Mouse (Mus musculus): ENCODE measurements around the gene Btn2a2.

Btn2a2 gene

DNA sequence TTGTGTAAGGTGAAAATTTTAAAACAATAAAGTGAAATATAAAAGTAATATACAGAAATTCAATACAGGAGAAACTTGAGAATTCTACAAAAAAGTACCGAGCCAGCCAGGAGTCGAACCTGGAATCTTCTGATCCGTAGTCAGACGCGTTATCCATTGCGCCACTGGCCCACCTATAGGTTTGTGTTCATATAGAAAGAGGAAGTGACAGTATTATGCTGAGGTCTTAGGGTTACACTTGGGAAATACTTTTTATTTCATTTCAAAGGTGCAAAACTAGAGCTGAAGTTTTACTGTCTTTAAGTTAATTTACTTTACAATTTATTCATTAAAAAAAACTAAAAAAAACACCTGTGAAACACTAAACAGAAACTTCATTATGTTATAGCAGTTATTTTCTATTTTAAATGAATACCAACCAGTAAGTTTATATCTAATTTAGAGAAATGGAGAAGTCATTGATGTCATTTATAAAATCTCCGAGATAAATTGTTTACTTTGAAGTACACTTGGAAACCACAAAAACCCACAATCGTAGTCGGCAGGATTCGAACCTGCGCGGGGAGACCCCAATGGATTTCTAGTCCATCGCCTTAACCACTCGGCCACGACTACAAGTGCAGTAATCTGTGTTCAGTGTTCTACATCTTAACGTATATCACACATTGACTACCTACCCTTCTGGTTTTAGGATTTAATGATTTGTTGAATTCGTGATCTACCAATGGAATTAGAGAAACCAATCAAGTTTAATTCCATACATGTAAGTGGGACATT, 12.0 kb upstream of the Btn2a2 start:
- in situ Hi-C loops (cut with MboI, MseI) = loop anchor here in 1 of 2 experiments (10.0 kb wide), 1 partner anchor 46 kb away; no protein-coding TSS in a partner anchor

DNA sequence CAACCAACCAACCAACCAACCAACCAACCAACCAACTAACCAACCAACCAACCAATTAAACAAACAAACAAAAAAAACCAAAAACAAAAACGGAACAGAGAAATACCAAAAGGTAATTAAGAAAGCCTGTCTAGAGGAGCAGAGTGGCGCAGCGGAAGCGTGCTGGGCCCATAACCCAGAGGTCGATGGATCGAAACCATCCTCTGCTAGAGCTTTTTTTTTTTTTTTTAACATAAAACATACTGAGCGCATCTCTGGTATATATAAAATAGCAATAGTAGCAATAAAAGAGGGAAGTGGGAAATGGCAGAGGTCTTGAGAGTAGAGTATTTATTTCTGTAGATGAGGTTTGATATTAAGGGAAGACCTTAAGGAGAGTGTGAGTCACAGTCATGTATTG, 11.3 kb upstream of the Btn2a2 start:
- in situ Hi-C loops (cut with MboI, MseI) = loop anchor here in 1 of 2 experiments (10.0 kb wide), 2 partner anchors 45 to 195 kb away; no protein-coding TSS in a partner anchor

DNA sequence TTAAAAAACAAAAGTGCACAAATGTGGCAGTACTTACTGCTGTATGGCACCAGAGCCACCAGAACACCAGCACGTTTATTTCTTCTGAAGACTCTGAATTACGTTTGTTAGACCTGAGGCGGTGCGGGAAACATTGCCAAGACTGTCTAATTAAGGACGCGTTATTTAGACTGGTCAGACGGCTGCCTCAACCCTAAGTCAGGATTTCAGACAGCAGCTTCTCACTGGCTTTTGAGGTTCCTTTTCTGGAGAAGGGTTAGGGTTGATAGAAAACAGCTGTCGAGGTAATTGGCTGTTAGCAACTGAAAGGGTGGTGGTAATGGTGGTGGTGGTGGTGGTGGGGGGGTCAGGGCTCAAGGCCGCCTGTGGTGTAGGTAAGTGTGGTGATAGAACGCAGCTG, 10.0 kb upstream of the Btn2a2 start:
- in situ Hi-C loops (cut with MboI, MseI) = loop anchor here in 1 of 2 experiments (10.0 kb wide), 1 partner anchor 194 kb away; no protein-coding TSS in a partner anchor

DNA sequence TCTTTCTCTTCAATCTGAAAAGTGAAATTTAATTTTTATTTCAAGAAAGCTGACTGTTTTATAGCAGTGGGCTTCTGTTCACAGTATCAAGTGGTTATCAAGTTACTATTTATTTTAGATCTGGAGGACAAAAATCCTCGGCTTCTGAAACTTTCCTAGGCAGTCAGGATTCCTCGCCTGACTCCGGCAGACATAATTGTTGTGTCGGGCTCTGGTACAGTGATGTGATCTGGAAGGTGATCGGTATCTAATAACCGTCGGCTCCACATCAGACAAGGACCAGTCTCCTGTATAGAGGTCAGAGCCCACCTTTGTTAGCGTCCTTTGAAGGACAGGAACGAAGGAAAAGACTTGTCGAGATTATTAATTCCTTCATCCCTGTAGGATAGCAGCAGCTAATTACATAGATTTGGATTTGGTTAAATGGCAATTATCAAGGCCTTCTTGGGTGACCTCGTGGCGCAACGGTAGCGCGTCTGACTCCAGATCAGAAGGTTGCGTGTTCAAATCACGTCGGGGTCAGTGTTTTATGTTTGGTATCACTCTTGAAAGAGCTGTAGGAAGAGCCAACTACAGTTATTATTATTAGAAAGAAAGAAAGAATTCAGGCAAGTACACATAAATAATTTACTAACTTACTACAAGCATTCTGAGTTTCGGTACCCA, 9.1 kb upstream of the Btn2a2 start:
- in situ Hi-C loops (cut with MboI, MseI) = loop anchor here in 1 of 2 experiments (10.0 kb wide), 1 partner anchor 193 kb away; no protein-coding TSS in a partner anchor

DNA sequence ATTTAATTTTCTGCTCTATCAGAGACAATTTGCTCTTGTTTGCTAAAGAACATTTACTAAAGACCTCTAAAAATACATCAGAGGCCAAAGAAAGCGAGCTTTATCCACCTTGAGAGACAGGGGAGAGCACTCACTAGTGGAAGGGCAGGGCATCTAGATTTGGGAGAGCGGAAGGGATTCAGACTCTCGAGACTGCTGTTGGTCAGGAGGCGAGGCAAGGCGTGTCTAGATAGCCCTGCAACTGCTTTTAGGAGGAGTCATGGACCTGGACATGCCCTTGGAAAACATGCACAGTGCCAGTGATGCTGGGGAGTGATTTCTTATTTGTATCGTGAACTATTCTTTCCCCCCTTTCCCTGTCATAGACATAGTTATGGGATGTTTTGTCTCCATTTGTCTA, 6.9 kb upstream of the Btn2a2 start:
- in situ Hi-C loops (cut with MboI, MseI) = loop anchor here in 1 of 2 experiments (10.0 kb wide), 1 partner anchor 191 kb away; no protein-coding TSS in a partner anchor

DNA sequence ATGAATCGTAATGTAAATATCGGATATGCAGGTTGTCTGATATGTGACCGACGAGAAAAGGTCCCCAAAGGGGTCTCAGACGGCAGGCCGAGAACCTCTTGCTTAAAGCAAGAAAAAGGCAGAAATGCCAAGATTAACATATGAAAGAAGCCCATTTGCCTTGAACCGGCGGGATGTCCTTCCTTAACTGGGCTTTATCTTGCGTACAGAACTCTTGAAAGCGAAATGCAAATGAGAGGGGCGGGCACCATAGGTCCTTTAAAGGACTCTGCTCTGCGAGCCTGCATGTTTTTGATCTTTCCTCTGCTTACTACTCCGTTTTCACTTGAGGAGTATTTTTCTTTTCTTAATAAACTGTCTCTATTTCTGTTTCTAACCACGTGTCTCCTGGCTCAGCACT, 3.3 kb upstream of the Btn2a2 start:
- in situ Hi-C loops (cut with MboI, MseI) = loop anchor here in 1 of 2 experiments (10.0 kb wide), 1 partner anchor 187 kb away; no protein-coding TSS in a partner anchor

DNA sequence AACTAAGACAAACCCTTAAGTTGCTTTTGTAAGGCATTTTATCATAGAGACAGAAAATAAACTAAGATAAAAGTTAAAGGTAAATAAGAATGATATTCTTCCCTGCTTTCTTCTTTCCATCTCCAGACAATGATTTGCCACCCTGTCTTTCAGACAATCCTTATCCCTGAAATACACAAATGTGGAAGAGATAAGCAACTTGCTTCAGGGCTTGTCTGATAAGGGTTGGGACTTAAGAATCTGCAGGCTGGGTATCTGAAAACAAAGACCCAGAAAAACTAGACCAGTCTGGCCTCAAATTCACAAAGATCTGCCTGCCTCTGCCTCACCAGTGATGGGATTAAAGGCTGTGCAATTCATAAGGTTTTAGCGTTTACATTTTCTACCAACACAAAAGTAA, 2.6 kb upstream of the Btn2a2 start:
- in situ Hi-C loops (cut with MboI, MseI) = loop anchor here in 1 of 2 experiments (10.0 kb wide), 1 partner anchor 186 kb away; no protein-coding TSS in a partner anchor

DNA sequence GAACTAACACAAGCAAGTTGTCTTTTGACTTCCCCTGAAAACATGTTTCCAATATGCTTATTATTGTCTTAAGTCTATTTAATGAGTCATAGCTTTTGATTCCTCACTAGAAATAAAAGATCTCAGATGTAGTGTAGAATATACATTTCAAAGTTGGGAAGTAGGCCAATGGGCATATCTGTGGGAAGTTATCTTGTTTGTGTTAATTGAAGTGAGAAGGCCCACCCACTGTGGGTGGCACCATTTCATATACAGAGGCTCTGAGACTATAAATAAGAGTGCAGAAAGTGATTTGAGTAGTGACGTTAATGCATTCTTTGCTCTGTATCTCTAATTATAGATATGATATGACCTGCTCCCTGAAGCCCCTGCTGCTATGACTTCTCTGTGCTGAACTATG, 2.2 kb upstream of the Btn2a2 start:
- in situ Hi-C loops (cut with MboI, MseI) = loop anchor here in 1 of 2 experiments (10.0 kb wide), 1 partner anchor 186 kb away; no protein-coding TSS in a partner anchor

DNA sequence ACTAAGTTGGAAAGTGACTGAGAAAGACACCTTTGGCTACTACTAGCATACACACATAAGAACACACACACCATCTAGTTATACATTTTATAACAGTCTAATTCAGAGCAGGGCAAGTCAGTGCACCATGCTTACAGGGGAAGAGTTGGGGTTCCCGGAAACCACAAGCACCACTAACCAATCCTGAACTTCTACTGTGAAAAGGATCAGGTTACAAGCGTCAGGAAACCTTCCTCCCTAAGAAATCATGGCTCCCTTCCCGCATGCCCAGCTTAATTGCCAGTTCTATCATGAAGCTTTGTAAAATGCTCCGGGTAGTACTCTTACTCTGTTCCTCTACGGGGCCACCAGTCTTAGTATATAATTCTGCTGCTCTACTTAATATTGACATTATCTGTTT, 3.4 kb downstream of the Btn2a2 start:
- in situ Hi-C loops (cut with MboI, MseI) = no loop called here

DNA sequence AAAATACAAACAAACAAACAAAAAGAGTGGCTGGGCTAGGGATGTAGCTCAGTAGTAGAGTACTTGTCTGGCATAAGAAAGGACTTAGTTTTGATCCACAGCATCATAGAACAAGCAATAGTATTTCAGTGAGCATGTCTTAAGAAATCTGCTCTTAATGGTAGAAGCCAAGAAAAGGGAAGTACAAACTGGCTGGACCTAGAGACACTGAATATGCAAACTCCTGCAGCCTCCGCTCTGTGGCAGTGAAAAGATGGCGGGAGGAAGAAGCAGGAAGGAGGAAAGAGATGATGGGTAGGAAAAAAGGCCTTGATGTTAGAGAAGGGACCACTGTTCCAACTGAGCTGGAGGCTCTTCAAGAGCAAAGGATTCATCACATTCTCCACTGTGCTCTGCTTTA, 5.5 kb downstream of the Btn2a2 start:
- in situ Hi-C loops (cut with MboI, MseI) = no loop called here

DNA sequence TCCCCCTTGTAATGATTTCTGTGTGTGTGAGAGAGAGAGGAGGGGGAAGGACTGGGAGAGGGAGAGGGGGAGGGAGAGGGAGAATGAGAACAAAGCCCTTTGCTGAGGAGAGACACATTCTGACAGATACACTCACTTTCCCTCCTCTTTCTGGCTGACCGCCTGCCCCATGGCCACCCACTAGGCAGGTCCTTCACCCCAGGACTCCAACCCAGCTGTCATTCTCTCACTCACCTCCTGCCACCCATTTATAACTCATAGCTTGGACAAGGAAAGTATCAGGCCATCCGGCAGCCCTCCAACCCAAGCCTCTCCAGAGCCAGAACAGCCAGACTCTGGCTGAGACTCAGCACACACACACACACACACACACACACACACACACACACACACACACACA, 13.0 kb downstream of the Btn2a2 start:
- in situ Hi-C loops (cut with MboI, MseI) = no loop called here

DNA sequence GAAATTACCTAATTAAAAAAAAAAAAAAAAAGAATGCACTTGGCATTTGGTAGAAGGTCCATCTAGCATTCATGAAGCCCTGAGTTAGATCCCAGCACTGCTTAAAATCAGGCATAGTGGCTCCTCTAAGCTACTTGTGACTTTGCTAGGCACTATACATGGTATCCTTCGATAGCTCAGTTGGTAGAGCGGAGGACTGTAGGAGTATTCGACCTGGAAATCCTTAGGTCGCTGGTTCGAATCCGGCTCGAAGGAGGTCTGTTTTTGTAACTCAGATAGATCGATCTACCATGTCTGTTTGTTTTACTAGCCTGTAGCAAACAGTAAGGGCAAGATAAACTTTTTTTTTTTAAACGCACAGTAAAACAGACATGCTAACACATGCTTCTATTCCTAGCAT, 21.7 kb downstream of the Btn2a2 start:
- in situ Hi-C loops (cut with MboI, MseI) = no loop called here

DNA sequence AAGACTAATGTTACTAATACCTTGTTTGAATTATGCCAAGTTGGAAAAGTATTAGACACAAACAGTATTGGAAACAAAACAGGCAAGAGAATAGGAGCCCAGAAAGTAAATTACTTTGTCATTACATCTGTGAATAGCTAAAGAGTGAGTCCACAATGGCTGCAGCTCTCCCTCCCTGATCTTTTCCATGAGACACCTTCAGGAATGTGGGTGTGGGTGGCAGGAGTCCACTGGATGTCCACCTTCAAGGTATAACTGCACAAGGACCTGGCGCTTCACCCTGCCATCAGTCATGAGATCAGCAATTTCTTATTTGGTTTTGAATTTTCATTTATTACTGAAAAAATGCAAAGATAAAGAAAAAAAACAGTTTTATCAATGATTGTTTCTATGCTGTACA, 22.4 kb downstream of the Btn2a2 start:
- in situ Hi-C loops (cut with MboI, MseI) = no loop called here

DNA sequence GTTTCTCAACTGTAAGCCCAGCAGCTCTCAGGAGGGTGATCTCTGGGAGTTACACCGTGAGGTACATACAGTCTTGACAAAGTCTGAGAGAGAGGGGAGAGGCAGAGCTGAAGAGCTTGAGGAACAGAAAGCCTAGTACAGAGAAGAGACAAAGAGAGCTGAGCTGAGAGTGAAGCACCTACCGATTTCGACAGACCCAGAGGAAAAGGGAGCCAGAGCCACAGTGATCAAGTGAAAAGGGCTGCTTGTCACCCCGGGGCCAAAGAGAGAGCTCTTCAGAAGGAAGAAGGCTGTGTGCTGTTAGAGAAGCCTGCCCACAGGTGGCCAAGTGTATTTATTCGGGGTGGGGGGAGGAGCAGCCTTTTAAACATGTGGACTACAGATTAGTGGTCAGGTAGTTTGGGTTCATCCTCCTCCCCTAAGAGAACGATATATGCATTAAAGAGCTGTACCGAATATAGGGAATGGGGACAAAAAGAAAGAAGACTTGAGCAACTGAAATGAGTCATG, 23.0 kb downstream of the Btn2a2 start, which contains the start of gene Btn1a1:
TSS of gene Btn1a1 (minus strand) at position 302 of the 510 bp plus-strand sequence.
- in situ Hi-C loops (cut with MboI, MseI) = no loop called here

DNA sequence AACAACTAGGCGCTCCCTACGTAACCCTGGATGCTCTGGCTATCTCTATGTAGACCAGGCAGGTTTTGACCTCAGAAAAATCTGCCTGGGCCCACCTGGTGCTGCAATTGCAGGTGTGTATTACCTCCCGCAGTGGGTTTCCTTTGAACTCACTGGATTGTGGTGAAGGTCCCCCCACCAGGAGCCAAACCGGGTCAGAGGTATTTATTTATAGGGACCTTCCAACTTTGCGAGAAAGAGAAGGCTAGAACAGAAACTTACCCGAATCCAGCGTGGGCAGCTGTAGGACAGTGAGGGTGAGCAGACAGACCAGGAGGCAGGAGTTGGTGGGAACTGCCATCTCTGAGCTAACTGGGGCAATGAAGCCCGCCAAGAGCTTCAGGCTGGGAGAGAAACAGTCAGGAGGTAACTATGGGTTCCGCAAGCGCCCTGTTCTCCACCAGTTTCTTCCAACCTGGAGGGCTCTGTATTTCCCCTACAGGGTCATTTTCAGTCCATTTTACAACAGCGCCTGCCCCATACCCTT, 23.8 kb downstream of the Btn2a2 start:
- in situ Hi-C loops (cut with MboI, MseI) = no loop called here

DNA sequence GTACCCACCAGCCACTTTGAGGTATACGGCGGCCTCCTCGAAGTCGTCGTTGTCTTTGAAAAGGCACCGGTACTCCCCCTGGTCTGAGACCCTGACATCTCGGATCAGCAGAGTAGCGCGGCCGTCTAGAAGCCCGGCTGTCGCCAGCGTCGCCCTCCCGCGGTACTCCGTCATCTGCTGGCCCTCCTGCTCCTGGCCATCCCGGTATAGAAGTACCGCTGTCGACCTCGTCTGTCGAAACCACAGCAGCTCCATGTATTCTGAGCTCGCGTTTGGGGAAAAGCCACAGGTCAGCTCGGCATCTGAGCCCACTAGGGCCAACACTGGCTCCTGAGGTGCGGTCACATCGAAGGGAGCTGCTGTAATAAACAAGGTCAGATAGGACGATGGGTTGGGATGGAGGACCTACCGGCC, 24.4 kb downstream of the Btn2a2 start:
- in situ Hi-C loops (cut with MboI, MseI) = no loop called here

DNA sequence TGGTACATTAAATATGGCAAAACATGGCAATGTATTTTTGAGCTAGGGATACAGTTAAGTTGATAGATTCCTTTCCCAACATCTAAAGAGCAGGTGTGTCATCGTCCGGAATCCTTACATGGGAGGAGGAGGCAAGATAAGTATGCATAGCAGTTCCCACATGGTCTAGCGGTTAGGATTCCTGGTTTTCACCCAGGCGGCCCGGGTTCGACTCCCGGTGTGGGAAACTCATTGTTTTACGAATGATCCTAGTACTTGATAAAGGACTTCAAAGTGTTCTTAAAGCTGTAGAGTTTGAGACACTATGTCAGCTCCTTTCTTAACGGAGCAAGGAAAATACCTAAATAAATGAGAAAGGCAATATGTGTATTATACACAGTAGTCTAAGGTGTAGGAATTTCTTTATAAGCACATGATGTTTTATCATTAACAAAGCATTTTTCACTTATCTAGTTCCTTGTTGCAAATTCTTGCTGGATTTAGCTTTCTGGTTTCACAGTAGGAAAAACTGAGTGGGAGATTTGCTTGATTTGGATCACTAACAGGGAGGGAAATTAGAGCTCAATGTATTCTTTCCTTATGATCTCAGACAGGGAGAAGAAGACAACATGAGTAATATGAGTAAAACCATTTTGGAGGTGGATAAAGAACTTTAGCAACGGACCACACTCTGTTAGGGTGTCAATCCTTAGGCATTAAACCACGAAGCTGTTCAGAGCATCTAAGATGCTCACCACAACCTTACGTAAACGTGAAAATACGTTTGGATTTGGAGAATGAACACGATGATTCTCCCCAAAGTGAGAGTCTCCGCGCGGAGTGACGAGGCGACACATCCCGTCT, 25.1 kb downstream of the Btn2a2 start:
- in situ Hi-C loops (cut with MboI, MseI) = no loop called here

DNA sequence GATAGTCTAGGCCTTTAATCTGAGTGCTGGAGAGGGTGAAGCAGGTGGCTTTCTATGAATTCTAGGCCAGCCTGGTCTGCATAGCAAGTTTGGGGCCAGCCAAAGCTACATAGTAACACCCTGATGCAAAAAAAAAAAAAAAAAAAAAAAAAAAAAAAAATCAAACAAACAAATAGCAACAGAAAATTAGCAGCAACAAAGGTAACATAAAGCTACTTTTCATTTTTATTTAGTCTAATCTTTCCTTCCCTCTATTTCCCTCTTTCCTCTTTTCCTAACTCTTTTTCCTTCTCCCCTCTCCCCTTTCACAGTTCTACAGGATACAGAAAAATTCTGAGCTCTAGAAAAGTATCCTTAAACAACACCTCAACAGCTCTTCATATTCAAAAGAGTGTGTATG, 26.0 kb downstream of the Btn2a2 start:
- in situ Hi-C loops (cut with MboI, MseI) = no loop called here

DNA sequence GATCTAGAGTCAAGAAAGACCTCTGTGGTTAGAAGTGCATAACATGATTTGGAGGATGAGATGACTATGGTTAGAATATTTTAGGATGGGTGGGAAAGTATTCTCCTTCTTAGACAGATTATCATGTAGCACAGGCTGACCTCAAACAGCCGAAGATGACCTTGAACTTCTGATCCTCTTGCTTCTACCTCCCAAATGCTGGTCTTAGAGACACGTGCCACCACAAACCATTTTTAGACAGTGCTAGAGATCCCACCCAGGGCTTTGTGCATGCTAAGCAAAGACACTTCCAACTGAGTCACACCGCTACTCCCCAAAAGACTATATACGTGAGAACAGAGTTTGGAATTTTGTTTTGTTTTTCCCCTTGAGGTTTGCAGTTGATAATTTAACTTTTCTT, 26.6 kb downstream of the Btn2a2 start:
- in situ Hi-C loops (cut with MboI, MseI) = no loop called here

DNA sequence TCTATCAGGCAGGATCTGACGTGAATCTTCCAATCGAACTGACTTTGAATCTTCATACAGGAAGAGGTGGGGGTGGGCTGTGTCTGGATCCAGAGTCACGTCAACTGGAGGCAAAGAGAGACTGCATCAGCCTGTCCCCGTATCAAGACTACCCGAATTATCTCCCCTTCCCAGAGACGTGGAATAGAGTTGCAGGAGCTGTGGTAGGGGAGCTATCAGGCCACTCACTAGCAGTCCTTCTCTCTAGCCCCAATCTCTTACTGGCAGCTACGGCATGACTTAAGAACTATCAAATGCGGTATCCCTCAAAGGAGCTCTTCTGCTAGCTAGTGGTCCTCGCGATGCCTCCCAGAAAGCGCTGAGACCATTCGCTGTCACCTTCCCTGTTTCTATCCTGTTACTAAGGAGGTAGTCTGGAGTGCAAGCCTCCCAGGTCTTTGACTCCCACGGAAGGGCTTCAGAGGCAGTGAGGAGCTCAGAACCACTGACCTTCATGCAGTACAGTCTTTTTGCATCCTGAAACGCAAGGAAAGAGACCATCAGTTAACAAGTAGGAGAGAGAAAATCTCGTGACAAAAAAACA, 29.3 kb downstream of the Btn2a2 start:
- in situ Hi-C loops (cut with MboI, MseI) = loop anchor here in 1 of 2 experiments (10.0 kb wide), 1 partner anchor 45 kb away; no protein-coding TSS in a partner anchor
